25 mouse cellular contexts compared by ENCODE assay signal in genomic region chr8:3576211-3576960, GRCm38 (mm10). TPM values are rescaled to one million over a fixed set of nuclear protein-coding genes. Genes with fewer than 3 reads are reported as not detected.
"Had no signal": no experiment of that assay in that cellular context is flagged by ENCODE, and none has a peak within 500 bp of the region (broad histone marks: within the 10 kb centered on the region; RNA-seq: fewer than 3 reads in every experiment).

No protein-coding gene starts in this region.

- H3K9ac ChIP-seq: kidney, embryonic 15.5 days; liver, embryonic 15.5 days; midbrain, embryonic 12.5 days; neural tube, embryonic 12.5 days; stomach, embryonic 15.5 days had no signal

- DNase-seq: kidney, postnatal 14 days; lung, adult 2 months; lung, postnatal 14 days; thymus, adult 2 months; thymus, postnatal 25 days had no signal

- ATAC-seq: midbrain, embryonic 16.5 days had no signal

- H3K27ac ChIP-seq: kidney, embryonic 15.5 days; limb, embryonic 10.5 days; liver, embryonic 15.5 days; midbrain, embryonic 12.5 days; neural tube, embryonic 12.5 days; stomach, embryonic 15.5 days had no signal

- H3K27me3 ChIP-seq: kidney, embryonic 15.5 days; liver, embryonic 15.5 days; midbrain, embryonic 12.5 days; neural tube, embryonic 12.5 days; stomach, embryonic 15.5 days had no signal

- H3K4me1 ChIP-seq: kidney, embryonic 15.5 days; midbrain, embryonic 12.5 days; neural tube, embryonic 12.5 days had no signal

- H3K4me2 ChIP-seq: kidney, embryonic 15.5 days; liver, embryonic 11.5 days; liver, embryonic 15.5 days; midbrain, embryonic 12.5 days; neural tube, embryonic 12.5 days; stomach, embryonic 15.5 days had no signal

- H3K4me3 ChIP-seq: kidney, embryonic 15.5 days; limb, embryonic 10.5 days; liver, embryonic 15.5 days; midbrain, embryonic 12.5 days; myocyte; neural tube, embryonic 12.5 days; stomach, embryonic 15.5 days had no signal

- H3K9me3 ChIP-seq: kidney, embryonic 15.5 days; limb, embryonic 10.5 days; liver, embryonic 15.5 days; midbrain, embryonic 12.5 days; neural tube, embryonic 12.5 days; stomach, embryonic 15.5 days had no signal

- H3K36me3 ChIP-seq: kidney, embryonic 15.5 days; limb, embryonic 10.5 days; liver, embryonic 15.5 days; midbrain, embryonic 12.5 days; neural tube, embryonic 12.5 days; stomach, embryonic 15.5 days had no signal

RNA-seq across cellular contexts. Expression of gene C330021F23Rik, which starts 8.6 kb away (rescaled TPM):
- total RNA-seq: layer of hippocampus, postnatal 14 days; left cerebral cortex, postnatal 14 days; neutrophil, adult 5-6 weeks had no signal
- polyA plus RNA-seq: spleen, adult 2 months; testis, adult 2 months; thymus, adult 2 months had no signal

RNA-seq across cellular contexts. Expression of gene Camsap3, which starts 10.7 kb away (rescaled TPM):
- total RNA-seq: neutrophil, adult 5-6 weeks had no signal

RNA-seq across cellular contexts. Expression of gene Pcp2, which starts 49.0 kb away (rescaled TPM):
- total RNA-seq: layer of hippocampus, adult 8-10 months; left cerebral cortex, adult 18-20 months; megakaryocyte-erythroid progenitor cell, adult 5-6 weeks; neutrophil, adult 5-6 weeks had no signal
- polyA plus RNA-seq: large intestine, adult 2 months; limb, embryonic 14.5 days; lung, adult 2 months; midbrain, embryonic 12.5 days; spleen, adult 2 months; stomach, embryonic 15.5 days; testis, adult 2 months; urinary bladder, adult 2 months had no signal
